ENCODE assay signal across 8 mouse cellular contexts in genomic region chr10:12941018-12941761, GRCm38 (mm10). TPM values are rescaled to one million over a fixed set of nuclear protein-coding genes. Genes with fewer than 3 reads are reported as not detected.
A peak's percentile ranks its signal among the peaks of the same experiment; 100 is the strongest.
DNase-seq lines count a peak whose midpoint lies in the region; ATAC-seq lines count a peak whose summit lies in the region.

No protein-coding gene starts in this region.

- WGBS in hindbrain, embryonic 14.5 days = 9% methylated on average over 63 of the region's 63 CpGs
- 13% methylated on average over 63 of the region's 63 CpGs for WGBS in limb, embryonic 10.5 days
- WGBS in neural tube, embryonic 11.5 days = 7% methylated on average over 63 of the region's 63 CpGs

- peak overlapping the region; percentile 58 for H3K9ac ChIP-seq in hindbrain, embryonic 14.5 days
- H3K9ac ChIP-seq in neural tube, embryonic 11.5 days (ENCODE audit: low read length) = peak overlapping the region; percentile 30

- peak; percentile 94 for ATAC-seq in hindbrain, embryonic 14.5 days (ENCODE audit: low FRiP score)
- peak; percentile 73 for ATAC-seq in neural tube, embryonic 11.5 days (ENCODE audit: insufficient read depth, low FRiP score, low TSS enrichment)

- DNase-seq in adrenal gland, postnatal 10 days = peak; percentile 37
- DNase-seq in adrenal gland, adult 8-10 months = no peak
- peak; percentile 3 for DNase-seq in thymus, postnatal 25 days
- no peak for DNase-seq in thymus, adult 18-20 months
- DNase-seq in hindbrain, embryonic 14.5 days (ENCODE audit: low spot score) = peak; percentile 66
- DNase-seq in limb, embryonic 10.5 days (ENCODE audit: low spot score) = peak; percentile 73
- DNase-seq in neural tube, embryonic 11.5 days (ENCODE audit: low spot score) = peak; percentile 74
- DNase-seq in c-Kit-positive CD71-positive TER-119-positive erythroid progenitor cells, embryonic 14.5 days (ENCODE audit: low spot score) = no peak

- H3K27me3 ChIP-seq in hindbrain, embryonic 14.5 days (ENCODE audit: control insufficient read depth, insufficient read depth, low read length) = peaks cover 28% of the 10 kb centered on the region
- H3K27me3 ChIP-seq in limb, embryonic 10.5 days (ENCODE audit: low read depth, poor library complexity, severe bottlenecking) = peaks cover 61% of the 10 kb centered on the region
- peaks cover 23% of the 10 kb centered on the region for H3K27me3 ChIP-seq in neural tube, embryonic 11.5 days (ENCODE audit: control insufficient read depth, insufficient read depth, low read length)

- H3K36me3 ChIP-seq in hindbrain, embryonic 14.5 days (replicated peaks; ENCODE audit: control insufficient read depth, insufficient read depth) = no peaks in the 10 kb centered on the region
- no peaks in the 10 kb centered on the region for H3K36me3 ChIP-seq in limb, embryonic 10.5 days
- H3K36me3 ChIP-seq in neural tube, embryonic 11.5 days (ENCODE audit: control insufficient read depth, insufficient read depth, low read length) = no peaks in the 10 kb centered on the region

- H3K4me2 ChIP-seq in hindbrain, embryonic 14.5 days (replicated peaks) = peak overlapping the region; percentile 57
- H3K4me2 ChIP-seq in neural tube, embryonic 11.5 days (ENCODE audit: low read depth) = peak overlapping the region; percentile 56

- peak overlapping the region; percentile 38 for H3K4me3 ChIP-seq in hindbrain, embryonic 14.5 days (replicated peaks; ENCODE audit: low read length)
- peak overlapping the region; percentile 54 for H3K4me3 ChIP-seq in limb, embryonic 10.5 days
- H3K4me3 ChIP-seq in neural tube, embryonic 11.5 days (ENCODE audit: low read depth, low read length) = peak overlapping the region; percentile 32

- no peak overlapping the region for H3K27ac ChIP-seq in hindbrain, embryonic 14.5 days
- H3K27ac ChIP-seq in limb, embryonic 10.5 days = peak overlapping the region; percentile 51
- no peak overlapping the region for H3K27ac ChIP-seq in neural tube, embryonic 11.5 days (ENCODE audit: low read depth, low read length)

- H3K4me1 ChIP-seq in hindbrain, embryonic 14.5 days (replicated peaks; ENCODE audit: control insufficient read depth, insufficient read depth, low read length) = no peaks in the 10 kb centered on the region
- H3K4me1 ChIP-seq in limb, embryonic 10.5 days = peaks cover 9% of the 10 kb centered on the region
- H3K4me1 ChIP-seq in neural tube, embryonic 11.5 days (ENCODE audit: control insufficient read depth, insufficient read depth, low read length) = no peaks in the 10 kb centered on the region

- no peaks in the 10 kb centered on the region for H3K9me3 ChIP-seq in hindbrain, embryonic 14.5 days (ENCODE audit: control insufficient read depth, low read length)
- H3K9me3 ChIP-seq in limb, embryonic 10.5 days (replicated peaks) = no peaks in the 10 kb centered on the region
- no peaks in the 10 kb centered on the region for H3K9me3 ChIP-seq in neural tube, embryonic 11.5 days (ENCODE audit: control insufficient read depth, low read length)

RNA-seq across cellular contexts. Expression of gene Stx11, which starts 22.9 kb away (rescaled TPM):
- 1 to 10 TPM; 4.5 to 4.7 TPM for total RNA-seq in adrenal gland, postnatal 10 days (2021)
- 10 to 100 TPM in 1 of 4 experiments, 1 to 10 TPM in 3; 7.7 to 10.2 (median 8.5) TPM for total RNA-seq in adrenal gland, adult 8-10 months (2022)
- polyA plus RNA-seq in hindbrain, embryonic 14.5 days (2014; fragmentation: Nextera tagmentation; extraction: Ambion mirVana) = 2.0 and 3.7 TPM in 2 replicates
- 0.92 and 1.2 TPM in 2 replicates for polyA plus RNA-seq in limb, embryonic 10.5 days (2016; fragmentation: Nextera tagmentation; extraction: Ambion mirVana)
- 1.8 and 2.7 TPM in 2 replicates for polyA plus RNA-seq in neural tube, embryonic 11.5 days (2014; fragmentation: Nextera tagmentation; extraction: Ambion mirVana)

Comparison
In these comparisons a context has a peak if more than half of its experiments do, and no peak if none do; other contexts are left out.
1. DNase-seq: peak in adrenal gland, postnatal 10 days (single experiment), thymus, postnatal 25 days (single experiment), hindbrain, embryonic 14.5 days (single experiment), limb, embryonic 10.5 days (single experiment) and neural tube, embryonic 11.5 days (single experiment); none in adrenal gland, adult 8-10 months (single experiment), thymus, adult 18-20 months (0 of 2) and c-Kit-positive CD71-positive TER-119-positive erythroid progenitor cells, embryonic 14.5 days (single experiment).
2. Peak in every context shown above with its lines, with median percentiles within 50 percentile points of each other: H3K4me3 ChIP-seq.